Mouse (Mus musculus) brain, embryonic 18.5 days (tissue): Measurements from ENCODE around the gene Dguok.

Source experiments
- DNase-seq: peaks from one replicate; pipeline ENCODE4 v3.0.0-alpha.2; 2012; ENCODE audit warnings: low read depth, low spot score

The Dguok gene

DNA sequence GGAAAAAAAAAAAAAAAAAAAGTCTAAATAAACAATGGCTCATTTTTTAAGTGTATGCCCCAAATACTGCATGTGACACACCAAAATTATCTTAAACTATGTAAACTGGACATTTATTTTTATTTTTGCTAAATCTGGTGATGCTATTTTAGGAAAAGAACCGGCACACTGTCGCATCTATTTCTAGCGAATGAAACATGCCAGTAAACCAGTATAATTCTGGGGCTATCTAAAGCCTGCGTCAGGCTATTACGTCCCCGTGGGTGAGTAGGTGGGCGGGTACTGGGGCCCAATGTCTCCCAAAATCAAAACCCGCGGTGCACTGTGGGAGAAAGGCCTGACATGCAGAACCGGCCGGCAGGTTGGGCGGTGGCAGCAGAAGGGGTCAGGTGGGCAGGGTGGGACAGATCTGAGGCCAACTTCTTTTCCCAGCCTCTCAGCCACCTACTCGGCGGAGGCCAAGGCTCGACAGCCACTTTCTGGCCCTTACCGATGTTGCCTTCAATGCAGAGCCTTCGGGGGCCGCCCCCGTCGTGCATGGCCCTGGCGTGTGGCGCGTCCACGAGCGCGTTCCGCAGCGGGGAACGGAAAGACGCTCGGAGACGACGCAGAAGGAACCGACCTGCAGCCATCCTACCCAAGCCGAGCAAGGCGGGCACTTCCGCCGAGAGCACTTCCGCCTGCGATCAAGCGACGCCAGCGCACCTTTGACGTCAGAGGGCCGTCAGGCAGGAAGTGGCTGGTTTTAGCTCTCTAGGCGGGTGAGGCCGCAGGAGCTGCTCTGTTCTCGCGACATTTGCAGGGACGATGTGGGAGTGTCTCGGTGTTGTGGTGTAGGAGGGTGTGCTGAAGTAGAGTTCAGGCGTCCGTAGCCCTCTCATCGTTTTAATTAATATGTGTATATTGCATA, at the start of gene Dguok:
Dguok (minus strand) TSS at position 712 of the 910 bp plus-strand sequence.
- peak; percentile 97 for DNase-seq

GRCm38 (mm10) chr6:83555972-83556371, 49.2 kb upstream of the Dguok start:
- no peak for DNase-seq

DNA sequence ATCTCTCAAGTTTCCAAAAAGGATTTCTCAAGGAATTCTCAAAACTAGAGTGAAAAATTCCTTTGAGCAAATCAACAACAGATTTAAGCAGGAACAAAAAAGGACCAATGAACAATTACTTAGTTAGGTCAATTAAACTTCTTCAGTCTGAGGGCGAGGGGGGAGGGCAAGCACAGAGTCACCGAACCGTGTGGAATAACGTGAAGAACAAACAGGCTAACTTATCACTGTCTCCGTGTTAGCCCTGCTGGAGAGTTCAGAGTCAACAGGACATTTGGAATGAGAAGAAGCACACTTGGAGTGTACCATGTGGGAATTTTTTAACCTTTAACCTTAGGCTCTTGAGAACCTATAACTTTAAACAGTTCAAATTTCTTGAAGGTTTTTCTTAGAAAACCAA, 41.6 kb upstream of the Dguok start:
- DNase-seq = no peak

- no peak for DNase-seq
These were observed 39.0 kb upstream of the Dguok start for GRCm38 (mm10) chr6:83545778-83546177.

- DNase-seq = no peak
These were observed 35.1 kb upstream of the Dguok start for GRCm38 (mm10) chr6:83541756-83542456.

GRCm38 (mm10) chr6:83540017-83540416, 33.2 kb upstream of the Dguok start:
- DNase-seq = no peak

- DNase-seq = no peak
These were observed 30.0 kb upstream of the Dguok start for GRCm38 (mm10) chr6:83536795-83537059.

DNA sequence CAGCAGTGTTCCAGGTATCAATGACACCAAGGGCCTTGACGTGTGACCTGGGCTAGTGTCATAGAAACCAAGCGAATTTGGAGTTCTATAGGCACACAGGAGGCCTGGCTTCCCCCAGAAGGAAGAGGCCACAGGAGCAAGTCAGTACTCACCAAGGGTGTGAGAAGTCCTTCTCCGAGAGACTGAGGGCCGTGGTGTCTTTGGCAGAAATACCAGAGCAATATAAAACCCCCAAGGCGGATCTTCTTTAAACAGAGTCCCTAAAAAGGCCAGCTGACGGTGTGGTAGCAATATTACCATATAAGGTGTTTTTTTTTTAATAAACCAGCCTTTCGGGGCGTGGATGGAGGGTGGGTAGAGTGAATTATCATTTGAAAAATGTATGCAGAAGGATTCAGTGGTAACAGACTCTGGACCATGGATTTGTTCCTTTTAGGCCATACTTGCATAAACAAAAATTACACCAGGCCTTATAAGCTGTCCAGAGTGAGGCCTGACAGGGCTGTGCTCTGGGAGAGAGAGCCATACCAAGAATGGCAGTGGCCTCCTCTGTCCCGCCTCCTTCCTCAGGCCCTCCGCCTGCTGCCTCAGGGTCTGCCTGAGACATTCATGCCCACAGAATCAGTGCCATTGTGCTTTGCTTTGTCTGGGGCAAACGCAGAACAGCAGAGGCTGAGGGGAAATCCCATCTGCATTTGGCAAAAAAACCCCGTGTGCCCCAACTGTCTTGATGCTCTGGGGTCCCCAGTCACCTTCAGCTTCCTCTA, 29.4 kb upstream of the Dguok start, which contains the start of gene Actg2:
Actg2 (minus strand) TSS at position 238 of the 767 bp plus-strand sequence.
- DNase-seq = no peak

DNA sequence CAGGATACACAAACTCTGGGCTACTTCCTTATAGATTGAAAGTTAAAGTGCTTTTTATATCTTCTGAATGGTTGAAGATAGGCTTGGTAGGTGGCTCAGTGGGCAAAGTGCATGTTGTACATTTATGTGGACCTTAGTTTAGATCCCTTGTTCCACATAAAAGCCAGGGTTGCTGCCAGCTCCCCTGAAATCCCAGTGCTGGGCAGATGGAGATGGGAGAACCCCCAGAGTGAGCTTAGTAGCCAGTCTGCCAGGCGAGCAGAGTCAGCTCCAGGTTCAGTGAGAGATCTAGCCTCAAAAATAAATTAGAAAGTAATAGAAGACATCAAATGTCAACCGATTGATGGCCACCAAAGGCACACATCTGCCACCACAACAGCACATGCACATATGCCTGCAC, 25.8 kb upstream of the Dguok start:
- no peak for DNase-seq

DNA sequence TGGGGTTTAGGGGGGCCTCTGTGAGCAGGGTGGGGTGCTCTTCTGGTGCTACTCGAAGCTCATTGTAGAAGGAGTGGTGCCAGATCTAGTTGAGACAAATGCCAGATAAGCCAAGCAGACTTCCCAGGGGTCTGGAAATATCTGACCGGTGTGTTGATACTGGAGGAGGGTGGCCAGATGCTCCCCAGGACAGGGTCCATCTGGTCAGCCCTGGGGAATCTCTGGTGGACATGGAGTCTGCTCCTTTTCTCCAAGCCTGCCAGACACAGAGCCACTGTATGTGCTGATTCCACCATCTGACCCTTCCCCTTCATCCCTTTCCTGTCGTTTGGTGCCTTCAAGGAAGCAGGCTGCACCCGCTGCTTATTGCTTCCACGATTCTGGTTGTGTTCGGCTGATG, 16.4 kb upstream of the Dguok start:
- no peak for DNase-seq

- DNase-seq = no peak
These were observed 15.0 kb upstream of the Dguok start for GRCm38 (mm10) chr6:83521784-83522183.

DNA sequence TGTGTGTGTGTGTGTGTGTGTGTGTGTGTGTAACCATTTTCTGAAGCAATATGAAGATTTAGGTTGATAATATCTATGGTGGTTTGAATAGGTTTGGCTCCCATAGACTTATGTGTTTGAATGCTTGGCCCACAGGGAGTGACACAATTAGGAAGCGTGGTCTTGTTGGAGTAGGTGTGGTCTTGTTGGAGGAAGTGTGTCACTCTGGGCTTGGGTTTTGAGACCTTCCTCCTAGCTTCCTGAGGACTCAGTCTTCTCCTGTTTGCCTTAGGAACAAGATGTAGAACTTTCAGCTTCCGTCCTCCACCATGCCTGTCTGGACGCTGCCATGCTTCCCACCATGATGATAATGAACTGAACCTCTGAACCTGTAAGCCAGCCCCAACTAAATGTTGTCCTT, 11.9 kb upstream of the Dguok start:
- DNase-seq = no peak

- DNase-seq = no peak
These were observed 8.4 kb upstream of the Dguok start for GRCm38 (mm10) chr6:83515172-83515571.

- no peak for DNase-seq
These were observed 5.7 kb upstream of the Dguok start for GRCm38 (mm10) chr6:83512495-83512894.

- no peak for DNase-seq
These were observed 3.4 kb upstream of the Dguok start for GRCm38 (mm10) chr6:83510210-83510609.

DNA sequence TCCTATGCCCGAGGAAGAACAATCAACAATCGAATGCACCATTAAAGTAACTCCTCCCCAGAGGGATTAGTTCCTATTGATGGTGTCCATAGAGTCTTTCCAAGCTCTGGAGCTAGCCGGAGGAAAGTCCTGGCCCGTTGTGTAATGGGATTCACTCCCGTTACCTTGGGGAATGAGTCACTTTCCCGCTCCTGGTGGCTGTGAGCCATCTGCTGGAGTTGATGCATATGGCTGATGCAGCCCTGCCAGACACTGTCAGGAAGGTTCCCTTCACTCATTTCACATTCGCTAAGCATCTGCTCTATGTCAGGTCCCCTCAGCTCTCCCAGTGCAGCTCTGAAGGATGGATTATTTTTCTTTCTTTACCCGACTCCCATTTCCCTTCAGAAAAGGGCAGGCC, 2.7 kb upstream of the Dguok start:
- no peak for DNase-seq

GRCm38 (mm10) chr6:83507168-83507546, 388 bp upstream of the Dguok start:
- DNase-seq = no peak

GRCm38 (mm10) chr6:83505554-83505953, 1.2 kb downstream of the Dguok start:
- no peak for DNase-seq

DNA sequence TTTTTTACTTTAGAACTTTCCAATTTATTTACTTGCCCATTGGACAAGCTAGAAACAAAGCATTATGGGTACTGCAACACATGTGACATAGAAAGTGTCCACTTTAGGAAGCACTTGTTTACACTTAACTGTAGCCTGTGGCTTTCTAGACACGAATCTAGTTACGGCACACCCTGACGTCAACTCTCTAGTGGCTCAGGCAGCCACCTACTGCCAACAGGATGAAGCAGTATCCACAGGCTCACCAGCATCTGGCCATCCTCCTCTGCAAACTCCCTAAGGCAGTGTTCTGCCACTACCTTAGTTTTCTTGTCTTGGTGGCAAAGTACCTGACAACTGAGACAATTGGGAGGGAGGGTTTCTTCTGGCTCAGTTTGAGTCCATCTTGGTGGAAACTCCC, 3.4 kb downstream of the Dguok start:
- DNase-seq = no peak

DNA sequence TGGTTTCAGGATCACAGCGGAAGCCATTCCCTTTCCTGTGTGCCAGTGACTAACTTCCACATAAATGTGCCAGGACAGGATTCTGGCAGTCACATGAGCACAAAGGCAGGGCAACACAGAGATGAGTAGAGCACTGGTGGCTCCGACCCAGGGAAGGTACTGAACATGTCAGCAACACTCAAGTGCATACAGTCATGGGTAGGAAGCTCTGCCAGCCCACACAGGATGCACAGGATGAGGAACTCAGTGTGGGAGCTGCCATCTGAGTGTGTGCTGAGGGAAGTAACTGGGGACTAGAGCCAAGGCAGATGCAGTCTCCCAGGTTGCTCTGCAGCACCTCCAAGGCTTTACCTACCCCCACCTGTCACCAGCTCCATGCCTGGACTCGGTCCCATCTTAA, 4.1 kb downstream of the Dguok start:
- DNase-seq = no peak

- no peak for DNase-seq
These were observed 5.1 kb downstream of the Dguok start for GRCm38 (mm10) chr6:83501524-83502310.

DNA sequence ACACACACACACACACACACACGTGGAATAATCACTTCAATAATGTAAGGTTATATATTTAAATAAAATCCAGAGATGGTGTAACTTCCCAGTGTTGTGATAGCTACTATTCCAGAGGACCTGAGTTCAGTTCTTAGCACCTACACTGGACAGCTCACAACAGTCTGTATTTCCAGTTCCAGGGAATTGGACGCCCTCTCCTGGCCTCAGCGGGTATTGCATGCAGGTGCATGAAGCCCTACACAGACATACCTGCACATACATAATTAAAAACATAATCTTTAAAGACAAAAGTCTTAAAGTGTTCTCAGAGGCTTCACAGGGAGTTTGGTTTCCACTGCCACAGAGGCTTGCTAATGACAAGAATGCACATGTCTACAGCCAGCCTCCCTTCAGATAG, 6.3 kb downstream of the Dguok start:
- DNase-seq = no peak
